Mouse (Mus musculus) hindbrain, postnatal 0 days (tissue): ENCODE measurements at regions not wholly inside any gene's neighbourhood (a gene's known extent, or its start where the extent isn't known, plus 50 kb on each side); places are given as distances from the start of the nearest gene placed in this dataset.

Source experiments
- ATAC-seq: fragments of 200-750 bp; cut with Nextera tagmentation; 2 replicates; pipeline ENCODE4 v1.8.0; 2017; ENCODE audit warnings: mild to moderate bottlenecking, moderate TSS enrichment, moderate library complexity
- DNase-seq: peaks from one replicate; pipeline ENCODE4 v3.0.0-alpha.2; 2015; ENCODE audit warnings: low spot score
- H3K27ac ChIP-seq: fragments of 300-500 bp; sonication (generic); 2 replicates; pipeline ENCODE4 v1.5.1; 2014; ENCODE audit warnings: mild to moderate bottlenecking
- H3K27me3 ChIP-seq: fragments of 300-500 bp; sonication (generic); 2 replicates; pipeline ENCODE4 v1.6.1; 2014; ENCODE audit warnings: low read length, mixed read lengths; ENCODE audit not compliant: insufficient read depth
- H3K36me3 ChIP-seq: fragments of 300-500 bp; sonication (generic); 2 replicates; pipeline ENCODE4 v1.6.1; 2014; ENCODE audit warnings: low read length, mixed read lengths; ENCODE audit not compliant: insufficient read depth
- H3K4me1 ChIP-seq: fragments of 300-500 bp; sonication (generic); 2 replicates; pipeline ENCODE4 v1.6.1; 2014; ENCODE audit warnings: antibody characterized with exemption, low read length, mixed read lengths; ENCODE audit not compliant: insufficient read depth
- H3K4me2 ChIP-seq: fragments of 300-500 bp; sonication (generic); 2 replicates; pipeline ENCODE4 v1.6.1; 2014; ENCODE audit warnings: low read depth, mild to moderate bottlenecking, low read length, moderate library complexity, mixed read lengths
- H3K4me3 ChIP-seq: fragments of 300-500 bp; sonication (generic); 2 replicates; pipeline ENCODE4 v1.5.1; 2014; ENCODE audit warnings: low read length
- H3K9ac ChIP-seq: fragments of 300-500 bp; sonication (generic); replicated peaks from 2 replicates; pipeline ENCODE4 v1.6.1; 2014; ENCODE audit warnings: mild to moderate bottlenecking, low read length, moderate library complexity, mixed read lengths
- H3K9me3 ChIP-seq: fragments of 300-500 bp; sonication (generic); 2 replicates; pipeline ENCODE4 v1.6.1; 2016; ENCODE audit warnings: low read length, mixed read lengths
- CTCF ChIP-seq: IDR thresholded peaks from 2 replicates; pipeline ENCODE4 v1.5.1; 2016; ENCODE audit warnings: antibody characterized with exemption, control low read depth, low read depth
- WGBS: fragments of 180-500 bp; shearing (Covaris S2); extraction: QIAGEN DNeasy Blood & Tissue Kit; methylation state at CpG from one replicate; pipeline ENCODE4 v1.1.7; 2014; 5-methylcytosine and 5-hydroxymethylcytosine counted together

DNA sequence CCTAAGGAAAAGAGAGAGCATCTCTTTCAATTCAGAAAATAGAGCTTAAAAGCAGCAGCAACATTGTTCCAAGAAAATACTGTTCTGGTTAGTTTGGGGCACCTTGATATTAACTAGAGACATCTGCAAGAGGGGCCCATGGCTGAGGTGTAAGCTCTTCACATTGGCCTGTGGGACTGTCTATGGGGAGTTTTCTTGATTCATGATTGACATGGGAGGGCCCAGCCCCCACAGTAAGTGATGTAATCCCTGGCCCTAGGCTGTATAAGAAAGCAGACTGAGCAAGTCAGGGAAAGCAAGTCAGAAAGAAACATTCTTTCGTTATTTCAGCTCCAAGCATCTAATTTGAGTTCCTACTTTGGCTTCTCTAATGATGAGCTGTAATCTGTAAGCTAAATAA, 113.1 kb upstream of the Dcbld2 start:
- Histone ChIP-seq H3K4me1 (no peaks in the 10 kb centered on the region), H3K36me3 (no peaks in the 10 kb centered on the region), H3K4me2 (no peak overlapping the region), H3K27ac (no peak overlapping the region), H3K4me3 (no peak overlapping the region), H3K27me3 (no peaks in the 10 kb centered on the region), H3K9ac (no peak overlapping the region), H3K9me3 (no peaks in the 10 kb centered on the region)
- TF ChIP-seq CTCF = no peak
- ATAC-seq (no peak), DNase-seq (no peak)
- WGBS = 91% methylated on average over 1 of the region's 1 CpGs

- ATAC-seq (peak; percentile 85), DNase-seq (peak; percentile 83)
- H3K9ac ChIP-seq = no peak overlapping the region
- no peaks in the 10 kb centered on the region for H3K4me1 ChIP-seq
- no peak overlapping the region for H3K4me3 ChIP-seq
- TF ChIP-seq CTCF = peak; percentile 91
- no peak overlapping the region for H3K4me2 ChIP-seq
- no peaks in the 10 kb centered on the region for H3K36me3 ChIP-seq
- H3K9me3 ChIP-seq = no peaks in the 10 kb centered on the region
- no peak overlapping the region for H3K27ac ChIP-seq
- no peaks in the 10 kb centered on the region for H3K27me3 ChIP-seq
- WGBS = 16% methylated on average over 4 of the region's 4 CpGs
These were observed 108.7 kb upstream of the Dcbld2 start for GRCm38 (mm10) chr16:58299495-58299894.

DNA sequence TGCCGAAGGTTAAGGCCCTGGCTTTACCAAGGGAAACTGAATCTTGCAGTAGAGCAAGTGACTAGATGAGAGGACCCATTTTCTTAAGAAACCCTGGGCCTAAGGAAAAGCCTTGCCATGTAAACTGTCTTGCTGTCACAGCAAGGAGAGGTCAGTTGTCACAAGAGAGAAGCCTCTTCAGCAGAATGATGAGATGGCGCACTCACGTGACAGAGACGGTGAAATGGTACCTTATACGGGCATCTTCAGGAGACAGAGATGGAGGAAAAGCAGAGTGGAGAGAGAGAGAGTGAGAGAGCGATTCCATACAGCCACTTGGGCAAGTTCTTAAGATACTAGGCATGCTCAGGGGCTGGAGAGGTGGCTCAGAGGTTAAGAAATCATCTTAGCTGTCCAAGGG, 108.1 kb upstream of the Dcbld2 start:
- Histone ChIP-seq H3K4me2 (no peak overlapping the region), H3K9me3 (no peaks in the 10 kb centered on the region), H3K4me1 (no peaks in the 10 kb centered on the region), H3K27ac (no peak overlapping the region), H3K4me3 (no peak overlapping the region), H3K27me3 (no peaks in the 10 kb centered on the region), H3K9ac (no peak overlapping the region), H3K36me3 (no peaks in the 10 kb centered on the region)
- WGBS = 89% methylated on average over 6 of the region's 6 CpGs
- TF ChIP-seq CTCF = no peak
- DNase-seq (no peak), ATAC-seq (no peak)

GRCm38 (mm10) chr16:58303555-58303954, 104.7 kb upstream of the Dcbld2 start:
- no peak for ATAC-seq
- no peak for DNase-seq

DNA sequence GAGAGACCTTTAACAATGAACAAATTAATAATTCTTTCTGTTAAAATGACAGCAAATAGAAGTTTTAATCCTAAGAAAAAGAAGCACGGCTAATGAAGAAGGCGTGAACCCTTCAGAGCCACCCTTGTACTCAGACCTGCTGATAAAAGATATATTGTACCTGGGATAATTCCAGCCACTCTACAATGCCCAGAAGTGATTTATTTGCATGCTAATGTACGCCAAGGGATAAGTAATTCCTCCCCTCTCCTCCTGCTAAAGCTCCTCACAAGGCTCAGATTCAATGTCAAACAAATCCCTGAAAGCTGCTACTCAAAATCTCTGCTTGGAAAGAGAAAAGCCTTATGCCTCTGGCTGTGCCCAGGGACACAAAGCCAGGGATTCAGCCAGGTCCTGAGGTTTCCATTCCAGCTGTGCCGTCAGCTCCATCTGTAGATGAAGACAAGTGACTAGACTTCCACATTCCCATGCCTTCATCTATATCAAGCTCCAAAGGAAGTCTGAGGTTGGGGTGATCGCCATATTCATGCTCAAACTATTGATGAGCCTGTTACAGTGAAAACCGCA, 91.3 kb upstream of the Dcbld2 start:
- Histone ChIP-seq H3K9me3 (no peaks in the 10 kb centered on the region), H3K36me3 (no peaks in the 10 kb centered on the region), H3K4me3 (no peak overlapping the region), H3K27me3 (no peaks in the 10 kb centered on the region), H3K9ac (no peak overlapping the region), H3K4me2 (no peak overlapping the region), H3K27ac (no peak overlapping the region), H3K4me1 (no peaks in the 10 kb centered on the region)
- ATAC-seq (no peak), DNase-seq (no peak)
- no peak for TF ChIP-seq CTCF
- WGBS = 62% methylated on average over 6 of the region's 6 CpGs

More at GRCm38 (mm10) chr16:58303555-58303954, 104.7 kb upstream of the Dcbld2 start:
- no peak for TF ChIP-seq CTCF
- no peak overlapping the region for H3K4me3 ChIP-seq
- 24% methylated on average over 5 of the region's 5 CpGs for WGBS
- no peaks in the 10 kb centered on the region for H3K9me3 ChIP-seq
- H3K4me1 ChIP-seq = no peaks in the 10 kb centered on the region
- no peak overlapping the region for H3K27ac ChIP-seq
- no peak overlapping the region for H3K4me2 ChIP-seq
- no peaks in the 10 kb centered on the region for H3K36me3 ChIP-seq
- no peak overlapping the region for H3K9ac ChIP-seq
- H3K27me3 ChIP-seq = no peaks in the 10 kb centered on the region

DNA sequence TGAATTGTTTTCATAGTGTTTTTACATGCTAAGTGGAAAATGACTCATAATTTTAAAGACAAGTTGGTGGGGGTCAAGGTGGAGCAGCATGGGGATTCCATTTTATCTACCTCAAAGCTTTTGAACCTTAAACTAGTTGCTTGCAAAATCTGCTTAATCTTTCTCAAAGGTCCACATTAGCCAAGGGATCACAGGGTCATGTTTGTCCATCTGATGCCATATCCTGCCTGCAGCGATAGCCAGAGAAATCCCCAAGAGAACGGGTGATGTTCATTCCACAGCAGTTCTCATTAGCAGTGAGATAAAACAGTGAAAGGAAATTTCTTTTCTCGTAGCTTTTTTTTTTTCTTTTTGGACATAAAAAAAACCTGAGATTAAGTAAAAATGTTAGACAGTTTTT, 77.2 kb upstream of the Dcbld2 start:
- Histone ChIP-seq H3K4me1 (no peaks in the 10 kb centered on the region), H3K27me3 (no peaks in the 10 kb centered on the region), H3K9ac (no peak overlapping the region), H3K4me2 (no peak overlapping the region), H3K27ac (no peak overlapping the region), H3K36me3 (no peaks in the 10 kb centered on the region), H3K9me3 (no peaks in the 10 kb centered on the region), H3K4me3 (no peak overlapping the region)
- no peak for TF ChIP-seq CTCF
- no peak for DNase-seq
- no peak for ATAC-seq
- WGBS = 85% methylated on average over 3 of the region's 3 CpGs

DNA sequence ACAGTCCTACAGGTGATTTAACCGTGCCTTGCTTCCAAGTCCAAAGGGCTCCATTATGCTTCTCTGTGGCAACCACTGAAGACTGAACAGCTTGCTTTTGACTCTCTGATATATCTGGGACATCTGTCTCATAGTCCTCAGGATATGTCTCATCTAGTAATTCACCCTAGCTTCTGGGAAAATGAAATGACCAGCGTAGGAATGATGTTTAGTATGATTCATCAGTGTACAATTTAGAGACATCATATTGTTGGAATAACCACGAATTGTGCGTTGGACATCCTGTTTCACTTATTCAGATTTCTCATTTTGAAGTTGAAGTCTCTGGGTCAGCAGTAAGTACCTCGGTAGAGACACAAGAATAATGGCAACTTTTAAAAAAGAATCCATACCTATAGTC, 64.3 kb upstream of the Dcbld2 start:
- no peaks in the 10 kb centered on the region for H3K36me3 ChIP-seq
- H3K4me1 ChIP-seq = no peaks in the 10 kb centered on the region
- no peak overlapping the region for H3K9ac ChIP-seq
- no peak overlapping the region for H3K4me3 ChIP-seq
- no peaks in the 10 kb centered on the region for H3K9me3 ChIP-seq
- no peak overlapping the region for H3K27ac ChIP-seq
- ATAC-seq = no peak
- TF ChIP-seq CTCF = no peak
- DNase-seq = no peak
- no peak overlapping the region for H3K4me2 ChIP-seq
- WGBS = 88% methylated on average over 5 of the region's 5 CpGs
- H3K27me3 ChIP-seq = no peaks in the 10 kb centered on the region
